Mouse (Mus musculus) CH12.LX (cell line): ENCODE results near the gene Ost4. TPM values are rescaled to one million over a fixed set of nuclear protein-coding genes. Genes with fewer than 3 reads are reported as not detected.

Experiments
- DNase-seq: peaks from one replicate; pipeline ENCODE4 v3.0.0-alpha.2; 2013; ENCODE audit errors: extremely low read depth
- H3K27ac ChIP-seq: 2 replicates; pipeline ENCODE4 v1.5.1; 2012; ENCODE audit warnings: low read depth, mild to moderate bottlenecking, control low read depth, moderate library complexity; ENCODE audit not compliant: insufficient read depth
- H3K27me3 ChIP-seq: replicated peaks from 2 replicates; pipeline ENCODE3; 2012; ENCODE audit warnings: inconsistent platforms
- H3K36me3 ChIP-seq, 2 experiments: replicated peaks in 1 of 2; 2 replicates each; pipeline versions ENCODE3 to v1.6.1; 2012; ENCODE audit warnings: inconsistent platforms in 1 of 2, low read length in 1 of 2, mild to moderate bottlenecking in 1 of 2, mixed read lengths in 1 of 2, moderate library complexity in 1 of 2; ENCODE audit not compliant: control insufficient read depth in 1 of 2, insufficient read depth in 1 of 2
- H3K4me1 ChIP-seq, 2 experiments: 2 replicates each; pipeline ENCODE4 v1.6.1; 2012; ENCODE audit warnings: inconsistent platforms in 1 of 2, moderate library complexity in 1 of 2; ENCODE audit not compliant: insufficient read depth in 2 of 2, control insufficient read depth in 1 of 2
- H3K4me2 ChIP-seq: 2 replicates; pipeline ENCODE4 v1.6.1; 2012; ENCODE audit warnings: low read depth, mild to moderate bottlenecking, control low read depth; ENCODE audit not compliant: poor library complexity, insufficient read depth, severe bottlenecking
- H3K4me3 ChIP-seq, 3 experiments: fragments of 150-350 bp in 1 of 3; sonication (generic) in 1 of 3; replicated peaks in 1 of 3; 2 replicates each; pipeline versions ENCODE3 to v1.5.1; 2011 to 2012; ENCODE audit warnings: low read depth in 2 of 3, low read length in 2 of 3, mild to moderate bottlenecking in 2 of 3, moderate library complexity in 2 of 3, control low read depth in 1 of 3, improper control_type of control experiment in 1 of 3, inconsistent platforms in 1 of 3, mixed read lengths in 1 of 3; ENCODE audit not compliant: poor library complexity in 1 of 3
- H3K79me2 ChIP-seq: replicated peaks from 2 replicates; pipeline ENCODE4 v1.6.1; 2012; ENCODE audit warnings: mild to moderate bottlenecking, moderate library complexity; ENCODE audit not compliant: control insufficient read depth, poor library complexity, insufficient read depth, severe bottlenecking; ENCODE audit errors: extremely low read depth
- H3K9ac ChIP-seq: 2 replicates; pipeline ENCODE4 v1.6.1; 2012; ENCODE audit warnings: low read depth, mild to moderate bottlenecking, control low read depth, moderate library complexity; ENCODE audit not compliant: insufficient read depth
- H3K9me3 ChIP-seq: replicated peaks from 2 replicates; pipeline ENCODE3; 2012; ENCODE audit warnings: low read length, inconsistent platforms, mixed read lengths
- CHD1 ChIP-seq: IDR thresholded peaks from 2 replicates; pipeline ENCODE4 v1.6.1; 2012; ENCODE audit warnings: low read depth, low read length, improper control_type of control experiment, inconsistent platforms
- CTCF ChIP-seq, 2 experiments: IDR thresholded peaks in 1 of 2; conservative IDR thresholded peaks in 1 of 2; 2 replicates each; pipeline ENCODE4 v1.5.1; 2011 to 2012; ENCODE audit warnings: low read depth in 2 of 2, low read length in 2 of 2, improper control_type of control experiment in 1 of 2, inconsistent platforms in 1 of 2, mild to moderate bottlenecking in 1 of 2, moderate library complexity in 1 of 2
- EP300 ChIP-seq: IDR thresholded peaks from 2 replicates; pipeline ENCODE4 v1.6.1; 2011; ENCODE audit warnings: low read length, improper control_type of control experiment
- ETS1 ChIP-seq: conservative IDR thresholded peaks from 2 replicates; pipeline ENCODE4 v1.6.1; 2012; ENCODE audit warnings: low read depth, mild to moderate bottlenecking, inconsistent platforms, low read length, improper control_type of control experiment, moderate library complexity
- IRF4 ChIP-seq: IDR thresholded peaks from 2 replicates; pipeline ENCODE4 v1.6.1; 2014; ENCODE audit warnings: low read depth, mild to moderate bottlenecking, inconsistent platforms, low read length, improper control_type of control experiment
- MAZ ChIP-seq: IDR thresholded peaks from 2 replicates; pipeline ENCODE4 v1.6.1; 2012; ENCODE audit warnings: low read depth, mild to moderate bottlenecking, inconsistent platforms, low read length, improper control_type of control experiment, moderate library complexity
- NRF1 ChIP-seq: IDR thresholded peaks from 2 replicates; pipeline ENCODE4 v1.6.1; 2014; ENCODE audit warnings: low read depth, mild to moderate bottlenecking, inconsistent platforms, low read length, improper control_type of control experiment, moderate library complexity
- PAX5 ChIP-seq: IDR thresholded peaks from 2 replicates; pipeline ENCODE4 v1.6.1; 2012; ENCODE audit warnings: low read length, inconsistent platforms, mixed read lengths
- POLR2A ChIP-seq: IDR thresholded peaks from 2 replicates; pipeline ENCODE4 v1.6.1; 2011; ENCODE audit warnings: low read depth, mild to moderate bottlenecking, improper control_type of control experiment, low read length
- POLR2AphosphoS2 ChIP-seq: IDR thresholded peaks from 2 replicates; pipeline ENCODE4 v1.6.1; 2011; ENCODE audit warnings: low read depth, low read length, improper control_type of control experiment
- RAD21 ChIP-seq: IDR thresholded peaks from 2 replicates; pipeline ENCODE4 v1.6.1; 2011; ENCODE audit warnings: low read depth, mild to moderate bottlenecking, low read length, improper control_type of control experiment, moderate library complexity
- RCOR1 ChIP-seq: conservative IDR thresholded peaks from 2 replicates; pipeline ENCODE4 v1.6.1; 2012; ENCODE audit warnings: low read depth, mild to moderate bottlenecking, inconsistent platforms, low read length, improper control_type of control experiment
- TBP ChIP-seq: conservative IDR thresholded peaks from 2 replicates; pipeline ENCODE4 v1.6.1; 2011; ENCODE audit warnings: low read depth, low read length, improper control_type of control experiment
- USF1 ChIP-seq: IDR thresholded peaks from 2 replicates; pipeline ENCODE4 v1.6.1; 2014; ENCODE audit warnings: low read depth, mild to moderate bottlenecking, inconsistent platforms, low read length, improper control_type of control experiment
- dilution Hi-C: fragments of 300-500 bp; cut with MboI; formaldehyde crosslinking; loops from 2 replicates; pipeline ENCODE4 v1.14.3; 2020; ENCODE audit warnings: low sequenced_read_pairs; ENCODE audit not compliant: extremely low pct_unique_long_range_greater_than_20kb, extremely low pct_ligation_motif_present
- in situ Hi-C: fragments of 300-500 bp; cut with MboI; formaldehyde crosslinking; loops from 3 replicates; pipeline ENCODE4 v1.14.3; 2019; ENCODE audit warnings: low sequenced_read_pairs, low pct_ligation_motif_present, low pct_unique_long_range_greater_than_20kb, mixed read lengths
- polyA plus RNA-seq: library from polyadenylated mRNA; unstranded; fragments of >175 nt; gene quantifications from 2 replicates; pipeline ENCODE4 v1.2.1, GENCODE M21; 2012; ENCODE audit warnings: low read depth; ENCODE audit not compliant: insufficient read length
- total RNA-seq, 2 experiments: library from RNA; depleted of rRNA; stranded (reverse); fragments of 300-350 nt in 1 of 2; fragments of >200 nt in 1 of 2; gene quantifications; 2 replicates each; pipeline ENCODE4 v1.2.3; 2012 to 2014

The Ost4 gene
- total and polyA plus RNA-seq, 3 experiments = 181 to 330 (median 263) TPM

- TF ChIP-seq CHD1 (no peak), POLR2A (no peak), CTCF (conservative IDR thresholded peaks at IDR 0.05 in 1 of 2, IDR thresholded peaks at IDR 0.05 in 1 of 2; ENCODE audit: low read depth in 2 of 2, low read length in 2 of 2) (no peak)
- Histone ChIP-seq H3K36me3 (no peaks in the 10 kb centered on the region), H3K9ac (no peak overlapping the region), H3K9me3 (no peaks in the 10 kb centered on the region), H3K4me2 (no peak overlapping the region), H3K27me3 (peaks cover 76% of the 10 kb centered on the region), H3K79me2 (no peaks in the 10 kb centered on the region), H3K27ac (no peak overlapping the region), H3K4me1 (peaks cover 8 to 36% of the 10 kb centered on the region in 2 experiments; a peak in 3 of 4 replicates), H3K4me3 (no peak overlapping the region)
- in situ Hi-C loops (loop anchor here (5.0 kb wide), 2 partner anchors 78 to 122 kb away; no protein-coding TSS in a partner anchor), dilution Hi-C loops (no loop called here)
- DNase-seq = no peak
Measured at GRCm38 (mm10) chr5:30924614-30925013, 17.0 kb upstream of the Ost4 start.

GRCm38 (mm10) chr5:30923119-30923518 is 15.5 kb upstream of the Ost4 start:
- no peak overlapping the region for H3K9ac ChIP-seq
- peak; percentile 35 for TF ChIP-seq EP300
- TF ChIP-seq IRF4 = peak; percentile 71; the same call in 1 of the 2 replicates
- no peak for TF ChIP-seq RAD21

DNA sequence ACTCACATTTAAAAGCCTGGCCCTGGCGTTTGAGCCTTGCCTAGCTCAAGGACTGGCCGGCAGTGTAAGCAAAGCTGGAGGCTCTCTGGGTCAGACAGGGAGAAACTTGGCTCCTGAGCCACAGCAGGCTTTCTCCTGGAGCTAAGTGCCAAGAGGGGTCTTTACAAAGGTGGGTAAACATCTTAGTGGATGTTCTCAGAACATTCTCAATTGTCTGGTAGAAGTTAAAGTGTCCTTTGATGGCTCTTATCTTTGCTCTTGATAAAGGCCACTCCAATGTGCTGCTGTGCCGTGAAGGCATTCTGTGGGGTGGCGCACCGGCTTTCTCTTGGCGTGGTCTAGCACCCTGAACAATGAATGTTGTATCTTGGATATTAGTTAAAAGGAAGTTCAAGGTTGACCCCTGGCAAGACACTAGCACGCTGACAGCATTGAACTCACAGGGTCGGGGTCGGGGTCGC is 15.0 kb upstream of the Ost4 start:
- Histone ChIP-seq H3K9me3 (no peaks in the 10 kb centered on the region), H3K27me3 (peaks cover 86% of the 10 kb centered on the region), H3K9ac (no peak overlapping the region), H3K4me2 (no peak overlapping the region), H3K36me3 (no peaks in the 10 kb centered on the region), H3K79me2 (no peaks in the 10 kb centered on the region), H3K27ac (no peak overlapping the region), H3K4me1 (peaks cover 8 to 36% of the 10 kb centered on the region in 2 experiments; a peak in 3 of 4 replicates), H3K4me3 (no peak overlapping the region)
- in situ Hi-C loops = loop anchor here (5.0 kb wide), 1 partner anchor 120 kb away; no protein-coding TSS in a partner anchor
- TF ChIP-seq MAZ (no peak), USF1 (no peak), PAX5 (no peak), TBP (no peak), NRF1 (no peak), POLR2AphosphoS2 (no peak), ETS1 (no peak), RAD21 (no peak), RCOR1 (no peak), CTCF (conservative IDR thresholded peaks at IDR 0.05 in 1 of 2, IDR thresholded peaks at IDR 0.05 in 1 of 2; ENCODE audit: low read depth in 2 of 2, low read length in 2 of 2) (no peak), CHD1 (no peak)
- no peak for DNase-seq
- dilution Hi-C loops = no loop called here

More at GRCm38 (mm10) chr5:30923119-30923518, 15.5 kb upstream of the Ost4 start:
- peaks cover 8 to 36% of the 10 kb centered on the region in 2 experiments; a peak in 3 of 4 replicates for H3K4me1 ChIP-seq
- H3K4me3 ChIP-seq = no peak overlapping the region
- dilution Hi-C loops (no loop called here), in situ Hi-C loops (loop anchor here (5.0 kb wide), 1 partner anchor 121 kb away; no protein-coding TSS in a partner anchor)
- H3K27me3 ChIP-seq = peaks cover 82% of the 10 kb centered on the region
- no peak overlapping the region for H3K4me2 ChIP-seq
- peak; percentile 38 for DNase-seq
- H3K36me3 ChIP-seq = no peaks in the 10 kb centered on the region
- no peaks in the 10 kb centered on the region for H3K9me3 ChIP-seq
- H3K27ac ChIP-seq = no peak overlapping the region
- no peaks in the 10 kb centered on the region for H3K79me2 ChIP-seq
